Mouse (Mus musculus) CH12.LX (cell line): Measurements from ENCODE around the gene Pdlim1. TPM values are rescaled to one million over a fixed set of nuclear protein-coding genes. Genes with fewer than 3 reads are reported as not detected.

Source experiments
- DNase-seq: peaks from one replicate; pipeline ENCODE4 v3.0.0-alpha.2; 2013; ENCODE audit errors: extremely low read depth
- H3K27ac ChIP-seq: 2 replicates; pipeline ENCODE4 v1.5.1; 2012; ENCODE audit warnings: low read depth, mild to moderate bottlenecking, control low read depth, moderate library complexity; ENCODE audit not compliant: insufficient read depth
- H3K27me3 ChIP-seq: replicated peaks from 2 replicates; pipeline ENCODE3; 2012; ENCODE audit warnings: inconsistent platforms
- H3K36me3 ChIP-seq, 2 experiments: replicated peaks in 1 of 2; 2 replicates each; pipeline versions ENCODE3 to v1.6.1; 2012; ENCODE audit warnings: inconsistent platforms in 1 of 2, low read length in 1 of 2, mild to moderate bottlenecking in 1 of 2, mixed read lengths in 1 of 2, moderate library complexity in 1 of 2; ENCODE audit not compliant: control insufficient read depth in 1 of 2, insufficient read depth in 1 of 2
- H3K4me1 ChIP-seq, 2 experiments: 2 replicates each; pipeline ENCODE4 v1.6.1; 2012; ENCODE audit warnings: inconsistent platforms in 1 of 2, moderate library complexity in 1 of 2; ENCODE audit not compliant: insufficient read depth in 2 of 2, control insufficient read depth in 1 of 2
- H3K4me2 ChIP-seq: 2 replicates; pipeline ENCODE4 v1.6.1; 2012; ENCODE audit warnings: low read depth, mild to moderate bottlenecking, control low read depth; ENCODE audit not compliant: poor library complexity, insufficient read depth, severe bottlenecking
- H3K4me3 ChIP-seq, 3 experiments: fragments of 150-350 bp in 1 of 3; sonication (generic) in 1 of 3; replicated peaks in 1 of 3; 2 replicates each; pipeline versions ENCODE3 to v1.5.1; 2011 to 2012; ENCODE audit warnings: low read depth in 2 of 3, low read length in 2 of 3, mild to moderate bottlenecking in 2 of 3, moderate library complexity in 2 of 3, control low read depth in 1 of 3, improper control_type of control experiment in 1 of 3, inconsistent platforms in 1 of 3, mixed read lengths in 1 of 3; ENCODE audit not compliant: poor library complexity in 1 of 3
- H3K79me2 ChIP-seq: replicated peaks from 2 replicates; pipeline ENCODE4 v1.6.1; 2012; ENCODE audit warnings: mild to moderate bottlenecking, moderate library complexity; ENCODE audit not compliant: control insufficient read depth, poor library complexity, insufficient read depth, severe bottlenecking; ENCODE audit errors: extremely low read depth
- H3K9ac ChIP-seq: 2 replicates; pipeline ENCODE4 v1.6.1; 2012; ENCODE audit warnings: low read depth, mild to moderate bottlenecking, control low read depth, moderate library complexity; ENCODE audit not compliant: insufficient read depth
- H3K9me3 ChIP-seq: replicated peaks from 2 replicates; pipeline ENCODE3; 2012; ENCODE audit warnings: low read length, inconsistent platforms, mixed read lengths
- CHD2 ChIP-seq: IDR thresholded peaks from 2 replicates; pipeline ENCODE4 v1.6.1; 2011; ENCODE audit warnings: low read length, improper control_type of control experiment
- CTCF ChIP-seq, 2 experiments: IDR thresholded peaks in 1 of 2; conservative IDR thresholded peaks in 1 of 2; 2 replicates each; pipeline ENCODE4 v1.5.1; 2011 to 2012; ENCODE audit warnings: low read depth in 2 of 2, low read length in 2 of 2, improper control_type of control experiment in 1 of 2, inconsistent platforms in 1 of 2, mild to moderate bottlenecking in 1 of 2, moderate library complexity in 1 of 2
- EP300 ChIP-seq: IDR thresholded peaks from 2 replicates; pipeline ENCODE4 v1.6.1; 2011; ENCODE audit warnings: low read length, improper control_type of control experiment
- ETS1 ChIP-seq: conservative IDR thresholded peaks from 2 replicates; pipeline ENCODE4 v1.6.1; 2012; ENCODE audit warnings: low read depth, mild to moderate bottlenecking, inconsistent platforms, low read length, improper control_type of control experiment, moderate library complexity
- HCFC1 ChIP-seq: IDR thresholded peaks from 2 replicates; pipeline ENCODE4 v1.6.1; 2012; ENCODE audit warnings: low read depth, mild to moderate bottlenecking, inconsistent platforms, low read length, improper control_type of control experiment
- JUND ChIP-seq: conservative IDR thresholded peaks from 2 replicates; pipeline ENCODE4 v1.6.1; 2011; ENCODE audit warnings: low read depth, low read length, improper control_type of control experiment
- MAFK ChIP-seq: IDR thresholded peaks from 2 replicates; pipeline ENCODE4 v1.6.1; 2011; ENCODE audit warnings: low read length, improper control_type of control experiment; ENCODE audit not compliant: insufficient replicate concordance
- MAX ChIP-seq: IDR thresholded peaks from 2 replicates; pipeline ENCODE4 v1.6.1; 2011; ENCODE audit warnings: low read length, improper control_type of control experiment
- MAZ ChIP-seq: IDR thresholded peaks from 2 replicates; pipeline ENCODE4 v1.6.1; 2012; ENCODE audit warnings: low read depth, mild to moderate bottlenecking, inconsistent platforms, low read length, improper control_type of control experiment, moderate library complexity
- MXI1 ChIP-seq: IDR thresholded peaks from 2 replicates; pipeline ENCODE4 v1.6.1; 2011; ENCODE audit warnings: mild to moderate bottlenecking, low read depth, low read length, improper control_type of control experiment
- NELFE ChIP-seq: IDR thresholded peaks from 2 replicates; pipeline ENCODE4 v1.6.1; 2011; ENCODE audit warnings: low read depth, low read length, improper control_type of control experiment
- POLR2A ChIP-seq: IDR thresholded peaks from 2 replicates; pipeline ENCODE4 v1.6.1; 2011; ENCODE audit warnings: low read depth, mild to moderate bottlenecking, improper control_type of control experiment, low read length
- POLR2AphosphoS2 ChIP-seq: IDR thresholded peaks from 2 replicates; pipeline ENCODE4 v1.6.1; 2011; ENCODE audit warnings: low read depth, low read length, improper control_type of control experiment
- RAD21 ChIP-seq: IDR thresholded peaks from 2 replicates; pipeline ENCODE4 v1.6.1; 2011; ENCODE audit warnings: low read depth, mild to moderate bottlenecking, low read length, improper control_type of control experiment, moderate library complexity
- SIN3A ChIP-seq: IDR thresholded peaks from 2 replicates; pipeline ENCODE4 v1.6.1; 2012; ENCODE audit warnings: low read length, improper control_type of control experiment, inconsistent platforms
- SMC3 ChIP-seq: IDR thresholded peaks from 2 replicates; pipeline ENCODE4 v1.6.1; 2011; ENCODE audit warnings: low read depth, low read length, improper control_type of control experiment
- TCF12 ChIP-seq: IDR thresholded peaks from 2 replicates; pipeline ENCODE4 v1.6.1; 2014; ENCODE audit warnings: low read depth, mild to moderate bottlenecking, inconsistent platforms, low read length, improper control_type of control experiment
- USF1 ChIP-seq: IDR thresholded peaks from 2 replicates; pipeline ENCODE4 v1.6.1; 2014; ENCODE audit warnings: low read depth, mild to moderate bottlenecking, inconsistent platforms, low read length, improper control_type of control experiment
- USF2 ChIP-seq: conservative IDR thresholded peaks from 2 replicates; pipeline ENCODE4 v1.6.1; 2011; ENCODE audit warnings: low read depth, low read length, improper control_type of control experiment
- ZC3H11A ChIP-seq: IDR thresholded peaks from 2 replicates; pipeline ENCODE4 v1.6.1; 2012; ENCODE audit warnings: low read depth, mild to moderate bottlenecking, inconsistent platforms, low read length, improper control_type of control experiment
- dilution Hi-C: fragments of 300-500 bp; cut with MboI; formaldehyde crosslinking; loops from 2 replicates; pipeline ENCODE4 v1.14.3; 2020; ENCODE audit warnings: low sequenced_read_pairs; ENCODE audit not compliant: extremely low pct_unique_long_range_greater_than_20kb, extremely low pct_ligation_motif_present
- in situ Hi-C: fragments of 300-500 bp; cut with MboI; formaldehyde crosslinking; loops from 3 replicates; pipeline ENCODE4 v1.14.3; 2019; ENCODE audit warnings: low sequenced_read_pairs, low pct_ligation_motif_present, low pct_unique_long_range_greater_than_20kb, mixed read lengths
- polyA plus RNA-seq: library from polyadenylated mRNA; unstranded; fragments of >175 nt; gene quantifications from 2 replicates; pipeline ENCODE4 v1.2.1, GENCODE M21; 2012; ENCODE audit warnings: low read depth; ENCODE audit not compliant: insufficient read length
- total RNA-seq, 2 experiments: library from RNA; depleted of rRNA; stranded (reverse); fragments of 300-350 nt in 1 of 2; fragments of >200 nt in 1 of 2; gene quantifications; 2 replicates each; pipeline ENCODE4 v1.2.3; 2012 to 2014

Pdlim1 gene
- total and polyA plus RNA-seq, 3 experiments, result 15.1 to 54.9 (median 18.7) TPM

GRCm38 (mm10) chr19:40248476-40248875, 23.2 kb downstream of the Pdlim1 start:
- dilution Hi-C loops (no loop called here), in situ Hi-C loops (loop anchor here (25.0 kb wide), 1 partner anchor 1261 kb away; no protein-coding TSS in a partner anchor)
- H3K79me2 ChIP-seq, result no peaks in the 10 kb centered on the region
- no peak overlapping the region for H3K4me2 ChIP-seq
- no peaks in the 10 kb centered on the region for H3K9me3 ChIP-seq
- DNase-seq, result no peak
- no peak overlapping the region for H3K4me3 ChIP-seq
- H3K9ac ChIP-seq, result no peak overlapping the region
- no peaks in the 10 kb centered on the region for H3K27me3 ChIP-seq
- H3K4me1 ChIP-seq, result no peaks in the 10 kb centered on the region
- no peak overlapping the region for H3K27ac ChIP-seq
- peaks cover 0 to 35% of the 10 kb centered on the region in 2 experiments for H3K36me3 ChIP-seq
- no peak for TF ChIP-seq EP300
- no peak for TF ChIP-seq SMC3
- TF ChIP-seq ETS1, result no peak
- no peak for TF ChIP-seq HCFC1
- no peak for TF ChIP-seq POLR2A
- TF ChIP-seq JUND, result no peak
- no peak for TF ChIP-seq CHD2
- no peak for TF ChIP-seq SIN3A
- no peak for TF ChIP-seq POLR2AphosphoS2
- TF ChIP-seq USF1, result no peak

- H3K27me3 ChIP-seq, result no peaks in the 10 kb centered on the region
- H3K79me2 ChIP-seq, result no peaks in the 10 kb centered on the region
- no peak overlapping the region for H3K4me2 ChIP-seq
- H3K9ac ChIP-seq, result no peak overlapping the region
- H3K36me3 ChIP-seq, result peaks cover 0 to 44% of the 10 kb centered on the region in 2 experiments
- H3K4me3 ChIP-seq, result no peak overlapping the region
- no peaks in the 10 kb centered on the region for H3K4me1 ChIP-seq
- DNase-seq, result no peak
- TF ChIP-seq TCF12 (no peak), RAD21 (no peak), USF1 (no peak), MAX (no peak), CHD2 (no peak), ZC3H11A (no peak), NELFE (no peak), EP300 (no peak), POLR2A (no peak), USF2 (no peak), MAZ (no peak), SIN3A (no peak), ETS1 (no peak), MXI1 (no peak), SMC3 (no peak), MAFK (no peak), CTCF (conservative IDR thresholded peaks at IDR 0.05 in 1 of 2, IDR thresholded peaks at IDR 0.05 in 1 of 2; ENCODE audit: low read depth in 2 of 2, low read length in 2 of 2) (no peak)
- H3K9me3 ChIP-seq, result no peaks in the 10 kb centered on the region
- in situ Hi-C loops, result loop anchor here (25.0 kb wide), 1 partner anchor 1260 kb away; no protein-coding TSS in a partner anchor
- H3K27ac ChIP-seq, result no peak overlapping the region
- dilution Hi-C loops, result no loop called here
These were observed 24.4 kb downstream of the Pdlim1 start for GRCm38 (mm10) chr19:40247268-40247666.
